16 mouse cellular contexts compared by ENCODE assay signal in the genomic region with DNA sequence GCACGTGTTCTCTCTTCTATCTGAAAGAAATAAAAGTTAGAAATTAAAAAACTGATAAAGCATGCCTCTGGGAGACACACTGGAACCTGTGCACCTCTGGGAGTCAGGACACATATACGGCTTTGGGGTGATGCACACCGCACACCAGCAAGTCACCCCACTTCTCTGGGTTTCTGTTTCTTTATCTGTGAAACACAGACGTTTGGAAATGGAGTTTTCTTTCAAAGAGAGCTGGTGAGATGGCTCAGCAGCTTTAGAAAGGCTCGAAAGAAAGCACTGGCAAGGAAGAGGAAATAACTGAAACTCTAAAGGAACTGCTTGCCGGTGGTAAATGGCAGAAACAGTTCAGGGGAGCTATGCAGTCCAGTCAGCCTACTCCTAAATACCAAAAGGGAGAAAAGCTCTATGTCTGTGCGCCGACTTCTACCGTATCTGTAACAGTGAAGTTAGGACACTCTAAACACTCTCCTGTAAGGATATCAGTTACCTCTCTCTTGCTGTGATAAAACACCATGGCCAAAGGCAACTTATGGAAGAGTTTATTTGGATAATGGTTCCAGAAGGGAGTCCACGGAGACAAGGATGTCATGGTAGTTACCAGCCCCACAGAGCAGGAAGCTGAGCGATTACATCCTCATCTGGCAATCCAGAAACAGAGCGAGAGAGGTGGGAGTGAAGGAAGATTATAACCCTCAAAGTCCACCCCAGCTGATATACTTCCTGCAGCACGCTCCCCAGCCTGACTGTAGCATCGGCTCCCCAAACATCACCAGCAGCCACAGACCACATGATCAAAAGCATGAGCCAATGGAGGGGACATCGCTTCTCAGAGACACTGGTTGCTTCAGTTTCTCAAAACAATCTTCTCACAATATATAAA. TPM values are rescaled to one million over a fixed set of nuclear protein-coding genes. Genes with fewer than 3 reads are reported as not detected.
DNase-seq lines count a peak whose midpoint lies in the region; ATAC-seq and TF ChIP-seq lines count a peak whose summit lies in the region.
"Had no signal": no experiment of that assay in that cellular context is flagged by ENCODE, and none has a peak within 500 bp of the region (broad histone marks: within the 10 kb centered on the region; RNA-seq: fewer than 3 reads in every experiment).

No protein-coding gene starts in this region.

- ATAC-seq in liver, embryonic 11.5 days (replicated peaks; ENCODE audit: low FRiP score), result peak; percentile 58
- ATAC-seq in liver, embryonic 13.5 days (ENCODE audit: low read depth), result peak; percentile 79
- ATAC-seq in stomach, postnatal 0 days (ENCODE audit: low FRiP score, low TSS enrichment), result no peak
- ATAC-seq: intestine, embryonic 15.5 days had no signal

- TF ChIP-seq CTCF in thymus, adult 2 months (IDR thresholded peaks at IDR 0.05; ENCODE audit: borderline replicate concordance, control insufficient read depth, extremely low read depth, insufficient read depth, low read length, poor library complexity), result no peak
- TF ChIP-seq CTCF in stomach, postnatal 0 days (IDR thresholded peaks at IDR 0.05; ENCODE audit: low read depth), result no peak

- no peak overlapping the region for H3K9ac ChIP-seq in liver, embryonic 11.5 days (ENCODE audit: low read depth, low read length)
- peak overlapping the region; percentile 26; the same call in 1 of the 2 replicates for H3K9ac ChIP-seq in liver, embryonic 13.5 days
- H3K9ac ChIP-seq in stomach, postnatal 0 days (ENCODE audit: low read length), result no peak overlapping the region
- H3K9ac ChIP-seq: forebrain, embryonic 12.5 days; hindbrain, embryonic 12.5 days; intestine, embryonic 15.5 days had no signal

- TF ChIP-seq EP300 in stomach, postnatal 0 days (optimal IDR thresholded peaks at IDR 0.05), result no peak

- intact Hi-C loops in left cerebral cortex, postnatal 10 days (cut with DNase I), result no loop called here

- H3K36me3 ChIP-seq in liver, embryonic 11.5 days (ENCODE audit: control insufficient read depth, insufficient read depth, low read length), result no peaks in the 10 kb centered on the region
- H3K36me3 ChIP-seq in thymus, adult 2 months (ENCODE audit: control insufficient read depth, insufficient read depth, low read length), result no peaks in the 10 kb centered on the region
- H3K36me3 ChIP-seq in liver, embryonic 13.5 days, result no peaks in the 10 kb centered on the region
- no peaks in the 10 kb centered on the region for H3K36me3 ChIP-seq in stomach, postnatal 0 days (ENCODE audit: control insufficient read depth, insufficient read depth, low read length)
- H3K36me3 ChIP-seq: forebrain, embryonic 12.5 days; hindbrain, embryonic 12.5 days; intestine, embryonic 15.5 days had no signal

- H3K27ac ChIP-seq in liver, embryonic 11.5 days (ENCODE audit: low read depth, low read length), result no peak overlapping the region; the same call in 1 of the 2 replicates
- H3K27ac ChIP-seq in thymus, adult 2 months (ENCODE audit: control insufficient read depth, insufficient read depth, low read length), result peak overlapping the region; percentile 82
- peak overlapping the region; percentile 77 for H3K27ac ChIP-seq in liver, embryonic 13.5 days
- no peak overlapping the region for H3K27ac ChIP-seq in stomach, postnatal 0 days (replicated peaks)
- H3K27ac ChIP-seq: forebrain, embryonic 12.5 days; hindbrain, embryonic 12.5 days had no signal

- DNase-seq in liver, embryonic 11.5 days (ENCODE audit: low spot score), result no peak
- no peak for DNase-seq in liver
- no peak for DNase-seq in thymus, adult 2 months
- no peak for DNase-seq in thymus, postnatal 14 days
- DNase-seq in liver, embryonic 13.5 days, result no peak
- DNase-seq in stomach, postnatal 0 days (ENCODE audit: low spot score), result no peak
- no peak for DNase-seq in left cerebral cortex, postnatal 10 days (ENCODE audit: extremely low spot score in 1 of 2, low spot score in 2 of 2)
- DNase-seq in adrenal gland, postnatal 25 days, result no peak
- DNase-seq: adrenal gland, postnatal 14 days; cerebellum, adult 8-10 months; gastrocnemius, postnatal 25 days; right cerebral cortex, postnatal 4 days had no signal

- H3K4me2 ChIP-seq in liver, embryonic 11.5 days, result no peak overlapping the region; the same call in 1 of the 2 replicates
- peak overlapping the region; percentile 44 for H3K4me2 ChIP-seq in liver, embryonic 13.5 days
- 0 out of 2 replicates have a peak overlapping the region, but pooled peaks have one; percentile 0 for H3K4me2 ChIP-seq in stomach, postnatal 0 days (replicated peaks; ENCODE audit: low read depth)
- H3K4me2 ChIP-seq: forebrain, embryonic 12.5 days; hindbrain, embryonic 12.5 days; intestine, embryonic 15.5 days had no signal

- TF ChIP-seq POLR2A in thymus, adult 2 months (IDR thresholded peaks at IDR 0.05; ENCODE audit: control insufficient read depth, extremely low read depth, insufficient read depth, low read length, poor library complexity), result no peak

- 0 out of 2 replicates have a peak, but pooled peaks cover 2% of the 10 kb centered on the region for H3K9me3 ChIP-seq in liver, embryonic 11.5 days (ENCODE audit: control insufficient read depth, low read length)
- H3K9me3 ChIP-seq in liver, embryonic 13.5 days (replicated peaks), result no peaks in the 10 kb centered on the region
- no peaks in the 10 kb centered on the region for H3K9me3 ChIP-seq in stomach, postnatal 0 days (ENCODE audit: control insufficient read depth, low read length)
- H3K9me3 ChIP-seq: forebrain, embryonic 12.5 days; intestine, embryonic 15.5 days had no signal

- 65% methylated on average over 15 of the region's 15 CpGs for WGBS in liver, embryonic 11.5 days
- WGBS in thymus, adult 2 months, result 33% methylated on average over 15 of the region's 15 CpGs
- WGBS in liver, embryonic 13.5 days (ENCODE audit: insufficient replicate concordance), result 42% methylated on average over 15 of the region's 15 CpGs
- WGBS in stomach, postnatal 0 days, result 70% methylated on average over 15 of the region's 15 CpGs

- no peak overlapping the region for H3K4me3 ChIP-seq in liver, embryonic 11.5 days (ENCODE audit: low read depth, low read length)
- H3K4me3 ChIP-seq in thymus, adult 2 months (ENCODE audit: control insufficient read depth, insufficient read depth, low read length), result no peak overlapping the region
- H3K4me3 ChIP-seq in liver, embryonic 13.5 days (replicated peaks), result no peak overlapping the region
- H3K4me3 ChIP-seq in stomach, postnatal 0 days (ENCODE audit: low read depth, low read length), result no peak overlapping the region
- H3K4me3 ChIP-seq: forebrain, embryonic 12.5 days; hindbrain, embryonic 12.5 days; intestine, embryonic 15.5 days had no signal

- H3K27me3 ChIP-seq in liver, embryonic 11.5 days (replicated peaks; ENCODE audit: control insufficient read depth, insufficient read depth, low read length), result no peaks in the 10 kb centered on the region
- no peaks in the 10 kb centered on the region for H3K27me3 ChIP-seq in thymus, adult 2 months (ENCODE audit: control insufficient read depth, insufficient read depth, low read length)
- H3K27me3 ChIP-seq in liver, embryonic 13.5 days, result no peaks in the 10 kb centered on the region
- no peaks in the 10 kb centered on the region for H3K27me3 ChIP-seq in stomach, postnatal 0 days (ENCODE audit: control insufficient read depth, insufficient read depth, low read length)
- H3K27me3 ChIP-seq: forebrain, embryonic 12.5 days; hindbrain, embryonic 12.5 days; intestine, embryonic 15.5 days had no signal

- peaks cover 3% of the 10 kb centered on the region for H3K4me1 ChIP-seq in liver, embryonic 11.5 days (replicated peaks; ENCODE audit: control insufficient read depth, insufficient read depth, low read length)
- peaks cover 20% of the 10 kb centered on the region for H3K4me1 ChIP-seq in thymus, adult 2 months (replicated peaks; ENCODE audit: control insufficient read depth, insufficient read depth, low read length)
- peaks cover 26% of the 10 kb centered on the region for H3K4me1 ChIP-seq in liver, embryonic 13.5 days (replicated peaks)
- no peaks in the 10 kb centered on the region for H3K4me1 ChIP-seq in stomach, postnatal 0 days (replicated peaks; ENCODE audit: control insufficient read depth, insufficient read depth)
- H3K4me1 ChIP-seq: forebrain, embryonic 12.5 days; hindbrain, embryonic 12.5 days; intestine, embryonic 15.5 days had no signal

RNA-seq across cellular contexts. Expression of gene Gcnt4, which starts 42.0 kb away (rescaled TPM):
- 0.70 TPM in 2 replicates for polyA plus RNA-seq in liver, embryonic 11.5 days (2014; fragmentation: Nextera tagmentation; extraction: Ambion mirVana)
- polyA plus RNA-seq in thymus, adult 2 months (2012; rRNA removed), result 0.55 and 0.74 TPM in 2 replicates
- 0.54 and 0.88 TPM in 2 replicates for polyA plus RNA-seq in liver, embryonic 13.5 days (2015; fragmentation: Nextera tagmentation; extraction: Ambion mirVana)
- 0.96 and 1.1 TPM in 2 replicates for polyA plus RNA-seq in stomach, postnatal 0 days (2015; fragmentation: Nextera tagmentation; extraction: Ambion mirVana)
- total RNA-seq in left cerebral cortex, postnatal 10 days (2021), result 1 to 10 TPM; 3.6 to 4.2 TPM
- 1.3 and 1.6 TPM in 2 replicates for total RNA-seq in adrenal gland, postnatal 25 days (2021)
- polyA plus RNA-seq: neural tube, embryonic 14.5 days had no signal

Comparison
In these comparisons a context has a peak if more than half of its experiments do, and no peak if none do; other contexts are left out.
1. H3K27ac ChIP-seq: peak in thymus, adult 2 months (single experiment) and liver, embryonic 13.5 days (single experiment); none in liver, embryonic 11.5 days (single experiment) and stomach, postnatal 0 days (single experiment).